Mouse (Mus musculus) hindbrain, postnatal 0 days (tissue): ENCODE measurements around the gene Cfap299. TPM values are rescaled to one million over a fixed set of nuclear protein-coding genes. Genes with fewer than 3 reads are reported as not detected.

Experiments
- ATAC-seq: fragments of 200-750 bp; cut with Nextera tagmentation; 2 replicates; pipeline ENCODE4 v1.8.0; 2017; ENCODE audit warnings: mild to moderate bottlenecking, moderate TSS enrichment, moderate library complexity
- DNase-seq: peaks from one replicate; pipeline ENCODE4 v3.0.0-alpha.2; 2015; ENCODE audit warnings: low spot score
- H3K27ac ChIP-seq: fragments of 300-500 bp; sonication (generic); 2 replicates; pipeline ENCODE4 v1.5.1; 2014; ENCODE audit warnings: mild to moderate bottlenecking
- H3K27me3 ChIP-seq: fragments of 300-500 bp; sonication (generic); 2 replicates; pipeline ENCODE4 v1.6.1; 2014; ENCODE audit warnings: low read length, mixed read lengths; ENCODE audit not compliant: insufficient read depth
- H3K36me3 ChIP-seq: fragments of 300-500 bp; sonication (generic); 2 replicates; pipeline ENCODE4 v1.6.1; 2014; ENCODE audit warnings: low read length, mixed read lengths; ENCODE audit not compliant: insufficient read depth
- H3K4me1 ChIP-seq: fragments of 300-500 bp; sonication (generic); 2 replicates; pipeline ENCODE4 v1.6.1; 2014; ENCODE audit warnings: antibody characterized with exemption, low read length, mixed read lengths; ENCODE audit not compliant: insufficient read depth
- H3K4me2 ChIP-seq: fragments of 300-500 bp; sonication (generic); 2 replicates; pipeline ENCODE4 v1.6.1; 2014; ENCODE audit warnings: low read depth, mild to moderate bottlenecking, low read length, moderate library complexity, mixed read lengths
- H3K4me3 ChIP-seq: fragments of 300-500 bp; sonication (generic); 2 replicates; pipeline ENCODE4 v1.5.1; 2014; ENCODE audit warnings: low read length
- H3K9ac ChIP-seq: fragments of 300-500 bp; sonication (generic); replicated peaks from 2 replicates; pipeline ENCODE4 v1.6.1; 2014; ENCODE audit warnings: mild to moderate bottlenecking, low read length, moderate library complexity, mixed read lengths
- H3K9me3 ChIP-seq: fragments of 300-500 bp; sonication (generic); 2 replicates; pipeline ENCODE4 v1.6.1; 2016; ENCODE audit warnings: low read length, mixed read lengths
- CTCF ChIP-seq: IDR thresholded peaks from 2 replicates; pipeline ENCODE4 v1.5.1; 2016; ENCODE audit warnings: antibody characterized with exemption, control low read depth, low read depth
- WGBS: fragments of 180-500 bp; shearing (Covaris S2); extraction: QIAGEN DNeasy Blood & Tissue Kit; methylation state at CpG from one replicate; pipeline ENCODE4 v1.1.7; 2014; 5-methylcytosine and 5-hydroxymethylcytosine counted together
- polyA plus RNA-seq: library from polyadenylated mRNA; unstranded; fragments of >200 nt; fragmentation: Nextera tagmentation; extraction: Ambion mirVana; gene quantifications from 2 replicates; pipeline ENCODE4 v1.2.1, GENCODE M21; 2015
- total RNA-seq: library from RNA; depleted of rRNA; stranded (reverse); fragments of >200 nt; gene quantifications from 2 replicates; pipeline ENCODE4 v1.2.3, GENCODE M21; 2014

Cfap299 gene
- total and polyA plus RNA-seq, 2 experiments from 2014 or later: 1.0 to 2.3 TPM

- H3K4me2 ChIP-seq: no peak overlapping the region
- no peak for TF ChIP-seq CTCF
- H3K36me3 ChIP-seq: no peaks in the 10 kb centered on the region
- ATAC-seq (no peak), DNase-seq (no peak)
- H3K4me1 ChIP-seq: no peaks in the 10 kb centered on the region
- H3K4me3 ChIP-seq: no peak overlapping the region
- no peak overlapping the region for H3K9ac ChIP-seq
- H3K9me3 ChIP-seq: no peaks in the 10 kb centered on the region
- no peak overlapping the region for H3K27ac ChIP-seq
- no peaks in the 10 kb centered on the region for H3K27me3 ChIP-seq
Observed at GRCm38 (mm10) chr5:98585915-98586314, 256.8 kb downstream of the Cfap299 start.

GRCm38 (mm10) chr5:98613511-98613910 lies 284.4 kb downstream of the Cfap299 start:
- WGBS: 91% methylated on average over 5 of the region's 5 CpGs
- no peak for TF ChIP-seq CTCF

GRCm38 (mm10) chr5:98616902-98617301 lies 287.8 kb downstream of the Cfap299 start:
- Histone ChIP-seq H3K4me2 (no peak overlapping the region), H3K4me1 (no peaks in the 10 kb centered on the region), H3K9ac (no peak overlapping the region), H3K27ac (no peak overlapping the region), H3K36me3 (no peaks in the 10 kb centered on the region), H3K9me3 (no peaks in the 10 kb centered on the region), H3K4me3 (no peak overlapping the region), H3K27me3 (no peaks in the 10 kb centered on the region)
- DNase-seq: peak; percentile 10
- no peak for TF ChIP-seq CTCF
- WGBS: 58% methylated on average over 3 of the region's 3 CpGs
- ATAC-seq: no peak

More at GRCm38 (mm10) chr5:98613511-98613910, 284.4 kb downstream of the Cfap299 start:
- Histone ChIP-seq H3K9me3 (no peaks in the 10 kb centered on the region), H3K9ac (no peak overlapping the region), H3K27me3 (no peaks in the 10 kb centered on the region), H3K36me3 (no peaks in the 10 kb centered on the region), H3K4me2 (no peak overlapping the region), H3K4me1 (no peaks in the 10 kb centered on the region), H3K4me3 (no peak overlapping the region), H3K27ac (no peak overlapping the region)
- DNase-seq (no peak), ATAC-seq (no peak)

- no peak overlapping the region for H3K9ac ChIP-seq
- H3K9me3 ChIP-seq: no peaks in the 10 kb centered on the region
- no peak for ATAC-seq
- H3K27ac ChIP-seq: no peak overlapping the region
- H3K27me3 ChIP-seq: no peaks in the 10 kb centered on the region
- H3K4me1 ChIP-seq: no peaks in the 10 kb centered on the region
- WGBS: 73% methylated on average over 4 of the region's 4 CpGs
- no peak overlapping the region for H3K4me3 ChIP-seq
- H3K36me3 ChIP-seq: no peaks in the 10 kb centered on the region
- no peak overlapping the region for H3K4me2 ChIP-seq
- no peak for DNase-seq
- TF ChIP-seq CTCF: no peak
Observed at GRCm38 (mm10) chr5:98617416-98617815, 288.3 kb downstream of the Cfap299 start.

- Histone ChIP-seq H3K9me3 (no peaks in the 10 kb centered on the region), H3K4me2 (no peak overlapping the region), H3K4me1 (no peaks in the 10 kb centered on the region), H3K4me3 (no peak overlapping the region), H3K9ac (no peak overlapping the region), H3K27ac (no peak overlapping the region), H3K36me3 (no peaks in the 10 kb centered on the region), H3K27me3 (no peaks in the 10 kb centered on the region)
- DNase-seq: no peak
- no peak for ATAC-seq
- no peak for TF ChIP-seq CTCF
Observed at GRCm38 (mm10) chr5:98650345-98650744, 321.2 kb downstream of the Cfap299 start.

GRCm38 (mm10) chr5:98651049-98651448 lies 321.9 kb downstream of the Cfap299 start:
- Histone ChIP-seq H3K9ac (no peak overlapping the region), H3K9me3 (no peaks in the 10 kb centered on the region), H3K4me2 (no peak overlapping the region), H3K27me3 (no peaks in the 10 kb centered on the region), H3K4me3 (no peak overlapping the region), H3K27ac (no peak overlapping the region), H3K4me1 (no peaks in the 10 kb centered on the region), H3K36me3 (no peaks in the 10 kb centered on the region)
- ATAC-seq: no peak
- DNase-seq: no peak
- TF ChIP-seq CTCF: no peak
- 90% methylated on average over 5 of the region's 5 CpGs for WGBS

GRCm38 (mm10) chr5:98688254-98688653 lies 359.1 kb downstream of the Cfap299 start:
- ATAC-seq: no peak

More at GRCm38 (mm10) chr5:98688254-98688653, 359.1 kb downstream of the Cfap299 start:
- WGBS: 90% methylated on average over 5 of the region's 5 CpGs
- Histone ChIP-seq H3K9me3 (no peaks in the 10 kb centered on the region; the same call in 1 of the 2 replicates), H3K27ac (no peak overlapping the region), H3K9ac (no peak overlapping the region), H3K4me3 (no peak overlapping the region), H3K4me1 (no peaks in the 10 kb centered on the region), H3K4me2 (no peak overlapping the region), H3K27me3 (no peaks in the 10 kb centered on the region), H3K36me3 (no peaks in the 10 kb centered on the region)
- no peak for TF ChIP-seq CTCF
- DNase-seq: no peak
